Mouse (Mus musculus) heart, adult 18-20 months (tissue): ENCODE data around the gene Tmtc4. TPM values are rescaled to one million over a fixed set of nuclear protein-coding genes. Genes with fewer than 3 reads are reported as not detected.
A peak's percentile ranks its signal among the peaks of the same experiment; 100 is the strongest.

Experiments used
- DNase-seq, 2 experiments: peaks; one replicate each; pipeline ENCODE4 v3.0.0; 2021 to 2022; ENCODE audit warnings: mixed read lengths in 1 of 2
- total RNA-seq, 2 experiments: library from RNA; stranded (reverse); gene quantifications; 2 replicates each; pipeline ENCODE4 v1.2.3; 2021

Tmtc4 gene
- total RNA-seq, 2 experiments from 2014 or later: 10.2 TPM

DNA sequence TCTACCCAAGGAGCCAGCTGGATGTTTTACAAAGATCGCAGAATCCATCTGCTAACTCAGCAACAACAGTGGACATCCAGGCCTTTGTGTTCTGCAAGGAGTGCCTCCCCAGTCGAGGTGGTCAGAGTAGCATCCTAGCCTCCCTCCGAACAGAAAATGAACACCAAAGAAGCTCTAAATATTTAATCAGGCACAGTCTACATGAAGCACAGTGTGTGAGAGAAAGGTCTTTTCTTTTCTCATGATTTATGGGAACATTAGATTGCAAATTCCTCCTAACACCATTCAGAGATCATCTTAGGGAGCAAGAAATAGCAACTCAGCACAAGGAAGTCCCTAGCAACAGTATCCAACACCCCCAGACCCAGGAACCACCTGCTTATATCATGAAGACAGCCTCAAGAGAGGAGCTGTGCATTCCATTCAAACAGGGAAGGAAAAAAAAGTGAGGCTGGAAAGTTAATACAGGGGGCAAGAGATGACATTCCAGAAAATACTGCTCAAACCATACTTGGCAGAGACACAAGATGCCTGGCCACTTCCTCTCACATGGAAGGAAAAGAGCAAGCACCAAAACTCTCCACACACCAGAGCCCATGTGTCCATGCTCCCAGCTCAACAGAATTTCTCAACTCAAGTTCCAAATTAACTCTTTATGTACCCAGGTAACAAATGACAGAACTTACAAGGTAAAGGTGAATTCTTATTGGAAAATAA lies 8.8 kb downstream of the Tmtc4 start:
- no peak for DNase-seq

DNA sequence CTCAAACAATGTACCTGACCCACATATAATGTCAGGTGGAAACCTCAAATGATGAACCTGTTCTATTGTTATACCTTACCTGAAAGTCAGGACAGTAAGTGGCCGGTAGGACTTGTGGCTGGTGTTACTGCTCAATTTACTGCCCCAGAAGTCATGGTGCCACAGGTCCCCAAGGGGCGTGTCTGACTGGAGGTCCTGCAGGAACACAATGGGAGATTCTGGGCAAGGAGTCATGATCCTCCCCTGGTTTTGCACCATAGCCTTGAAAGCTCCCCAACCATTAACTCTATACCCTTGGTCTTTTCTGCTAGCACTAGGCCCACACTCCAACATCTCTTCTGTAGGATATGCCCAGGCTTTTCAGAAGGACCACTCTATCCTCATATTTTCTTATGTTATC lies 10.7 kb downstream of the Tmtc4 start:
- no peak for DNase-seq

DNA sequence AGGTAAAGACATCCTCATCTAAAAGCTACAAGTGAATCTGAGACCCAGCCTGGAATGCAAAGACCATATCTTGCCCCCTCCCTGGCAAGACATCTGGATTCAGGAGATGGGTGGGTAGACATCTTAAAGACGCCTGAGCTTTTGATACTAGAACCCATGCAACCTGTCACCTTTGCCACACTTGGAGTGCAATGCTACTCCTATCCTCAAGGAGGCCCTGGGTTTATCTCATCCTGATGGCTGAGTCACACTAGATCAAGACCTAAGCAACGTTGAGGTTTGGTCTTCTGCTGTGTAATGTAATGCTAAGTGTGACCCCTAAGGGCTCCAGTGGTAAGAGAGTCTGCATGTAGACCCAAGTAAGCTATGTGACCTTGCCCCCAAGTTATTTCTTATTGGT lies 15.8 kb downstream of the Tmtc4 start:
- no peak for DNase-seq

DNA sequence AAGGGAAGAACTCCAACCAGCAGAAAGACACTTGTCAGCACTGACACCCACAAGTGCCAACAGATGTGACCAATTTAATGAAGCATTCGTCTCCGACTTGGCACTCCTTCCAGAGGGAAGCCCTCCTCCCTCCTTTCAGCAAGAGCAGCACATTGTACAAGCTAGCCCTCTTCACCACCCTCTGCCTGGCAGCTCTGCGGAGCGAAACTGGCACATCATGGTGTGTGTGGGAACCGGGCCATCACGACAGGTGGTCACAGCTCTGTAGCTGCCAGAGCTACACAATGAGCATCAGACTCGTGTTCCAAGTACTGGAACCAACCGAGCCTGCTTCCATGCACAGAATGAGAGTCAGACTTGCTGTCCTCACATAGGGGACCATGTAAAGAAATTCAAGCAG lies 25.9 kb downstream of the Tmtc4 start:
- DNase-seq: peak in 1 of 2 experiments; percentile 2

DNA sequence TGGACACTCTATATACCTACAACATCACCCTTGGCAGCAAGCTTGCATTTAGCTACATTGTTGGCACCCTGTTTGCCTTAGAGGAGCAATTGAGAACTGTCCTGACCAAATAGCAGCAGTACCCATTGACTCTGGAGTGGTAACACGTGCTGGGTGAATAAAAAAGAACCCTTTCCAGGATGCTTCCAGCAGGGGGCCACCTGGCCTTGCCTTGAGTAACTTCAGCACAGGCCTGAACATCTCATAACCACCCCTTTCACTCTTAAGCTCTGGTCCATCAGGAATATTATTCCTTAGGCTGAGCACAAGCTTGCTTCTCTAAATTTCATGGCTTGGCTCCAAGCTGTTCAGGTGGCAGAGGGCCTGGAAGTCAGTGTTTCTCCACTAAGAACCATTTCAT lies 30.5 kb downstream of the Tmtc4 start:
- peak; percentile 25 to 55 for DNase-seq

DNA sequence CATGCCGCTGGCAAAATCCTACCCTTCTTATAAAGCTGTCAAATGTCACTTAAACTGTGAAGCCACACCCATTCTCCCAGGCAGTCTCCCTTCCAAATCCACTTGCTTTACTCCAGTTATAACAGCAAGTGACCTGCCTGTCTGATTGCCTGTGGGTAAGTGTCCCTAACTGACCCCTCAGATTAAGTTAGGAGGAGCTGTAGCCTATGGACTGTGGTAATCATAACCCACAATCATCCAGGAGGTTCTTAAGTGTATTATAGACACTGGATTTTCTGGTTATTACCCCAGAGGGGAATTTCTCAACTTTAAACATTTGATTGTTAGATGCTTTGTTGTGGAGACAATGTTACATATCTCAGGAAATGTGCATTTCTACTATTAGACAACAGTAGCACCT lies 31.3 kb downstream of the Tmtc4 start:
- DNase-seq: no peak

DNA sequence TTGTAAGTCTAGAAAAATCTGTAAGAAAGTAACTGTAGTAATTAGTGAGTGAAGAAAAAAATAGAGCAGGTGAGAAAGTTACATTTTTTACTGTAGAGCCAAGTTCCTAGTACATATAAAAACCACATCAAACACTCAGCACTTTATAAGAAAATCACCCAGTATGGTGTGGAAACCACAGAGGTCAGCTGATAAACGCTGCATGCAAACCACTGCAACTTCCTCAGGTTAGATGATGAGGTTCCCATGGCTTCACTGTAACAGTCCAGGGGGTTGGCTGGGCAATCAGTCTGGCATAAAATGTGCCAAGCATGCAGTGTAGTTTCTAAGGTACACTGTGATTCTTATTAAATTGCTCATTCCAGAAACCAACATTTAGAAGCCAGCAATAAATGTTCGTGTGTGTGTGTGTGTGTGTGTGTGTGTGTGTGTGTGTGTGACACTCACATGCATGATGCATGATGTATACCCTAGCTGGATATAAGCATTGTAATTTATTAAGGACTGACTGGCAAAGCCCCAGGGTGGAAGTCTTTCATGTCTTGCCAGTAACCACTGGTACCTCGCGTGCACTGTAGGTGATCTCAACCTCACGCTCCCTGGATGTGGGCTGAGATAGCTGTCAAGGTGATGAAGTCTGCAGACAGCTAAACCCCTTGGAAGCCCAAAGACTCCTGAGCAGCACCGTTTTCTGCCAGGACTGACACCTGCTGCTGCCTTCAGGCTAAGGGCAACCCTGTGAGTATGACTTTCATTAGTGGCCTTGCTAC lies 32.0 kb downstream of the Tmtc4 start:
- DNase-seq: no peak

DNA sequence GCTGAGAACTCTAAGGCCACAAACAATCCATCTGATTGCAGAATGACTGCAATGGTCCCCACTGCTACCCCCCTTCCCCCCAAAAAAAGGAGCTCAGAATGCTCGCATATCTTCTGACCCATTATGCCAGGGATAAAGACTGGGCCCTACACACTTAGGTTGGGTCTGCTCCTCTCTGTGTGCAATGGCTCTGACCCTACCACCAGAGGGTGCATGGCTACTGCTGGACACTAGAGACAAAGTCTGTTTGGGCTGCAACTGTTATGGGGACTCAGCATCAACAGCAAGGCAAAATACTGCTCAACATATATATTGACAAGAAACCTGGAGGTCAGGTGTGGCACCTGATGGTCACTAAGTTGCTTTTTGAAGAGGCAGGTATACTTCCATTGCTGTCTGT lies 32.9 kb downstream of the Tmtc4 start:
- DNase-seq: no peak

DNA sequence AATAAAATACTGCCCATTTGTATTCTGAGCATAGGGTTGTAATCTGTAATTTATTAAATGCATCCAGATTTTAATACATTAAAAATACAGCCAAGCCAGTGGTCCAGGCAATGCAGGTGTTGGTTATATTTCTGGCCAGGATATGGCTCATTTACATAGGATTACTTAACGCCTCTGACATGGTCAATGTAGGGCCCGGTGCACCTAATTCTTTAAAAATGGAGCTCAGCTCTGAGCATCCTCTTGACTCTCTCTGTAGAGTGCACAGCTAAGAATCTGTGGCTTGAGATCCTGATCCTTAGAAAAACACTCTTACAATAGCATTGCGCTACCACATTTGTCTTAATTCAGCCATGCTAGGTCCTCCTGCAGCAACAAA lies 40.4 kb downstream of the Tmtc4 start:
- DNase-seq: no peak

DNA sequence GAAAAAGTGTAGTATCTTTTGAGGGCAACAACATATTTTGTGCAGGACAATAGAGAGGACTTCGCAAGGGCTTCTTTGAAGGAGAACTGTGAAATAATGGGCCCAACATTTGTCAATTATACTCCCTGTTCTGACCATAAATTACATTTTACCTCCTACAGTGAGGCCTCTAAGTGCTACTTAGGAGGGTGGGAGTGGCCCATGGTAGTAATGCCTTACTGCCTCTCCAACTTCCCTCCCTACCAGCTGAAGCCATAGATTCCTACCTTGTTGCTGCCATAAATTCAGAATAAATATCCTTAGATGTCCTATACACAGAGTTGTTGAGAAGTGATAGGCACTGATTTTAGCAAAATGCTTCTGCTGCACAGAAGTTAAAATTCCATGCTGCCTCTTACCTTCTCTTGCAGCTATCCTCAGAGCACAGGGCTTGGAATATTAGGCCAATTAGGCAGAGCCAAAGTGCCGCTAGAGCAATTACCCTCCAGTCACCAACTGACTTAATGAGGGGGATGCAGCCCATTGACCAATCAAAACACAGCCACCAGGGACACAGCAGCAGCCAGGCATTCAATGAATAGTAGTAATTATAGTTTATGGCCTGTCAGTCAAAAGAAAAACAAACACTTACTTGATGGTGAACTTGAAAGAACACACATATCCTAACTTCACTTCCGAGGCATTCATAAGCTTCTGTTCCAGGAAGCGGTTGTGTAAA lies 40.9 kb downstream of the Tmtc4 start:
- no peak for DNase-seq

DNA sequence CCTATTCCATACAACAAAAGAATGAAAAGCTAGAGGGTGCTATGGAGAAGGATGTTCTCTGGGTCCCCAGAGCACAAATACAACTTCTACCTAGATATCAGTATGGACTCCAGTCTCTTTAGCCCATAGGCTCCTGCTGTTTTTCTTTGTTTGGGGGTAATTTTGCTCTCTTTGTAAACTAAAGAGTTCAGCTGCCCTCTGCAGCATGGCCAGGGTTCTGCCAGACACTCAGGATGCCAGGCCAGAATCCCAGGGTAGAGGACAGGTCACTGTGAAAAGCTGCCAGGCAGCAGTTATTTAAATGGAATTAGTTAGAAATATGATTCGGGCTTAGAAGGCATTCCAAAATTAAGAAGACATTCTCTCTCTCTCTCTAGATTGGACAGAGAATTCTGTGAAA lies 47.4 kb downstream of the Tmtc4 start:
- DNase-seq: no peak

DNA sequence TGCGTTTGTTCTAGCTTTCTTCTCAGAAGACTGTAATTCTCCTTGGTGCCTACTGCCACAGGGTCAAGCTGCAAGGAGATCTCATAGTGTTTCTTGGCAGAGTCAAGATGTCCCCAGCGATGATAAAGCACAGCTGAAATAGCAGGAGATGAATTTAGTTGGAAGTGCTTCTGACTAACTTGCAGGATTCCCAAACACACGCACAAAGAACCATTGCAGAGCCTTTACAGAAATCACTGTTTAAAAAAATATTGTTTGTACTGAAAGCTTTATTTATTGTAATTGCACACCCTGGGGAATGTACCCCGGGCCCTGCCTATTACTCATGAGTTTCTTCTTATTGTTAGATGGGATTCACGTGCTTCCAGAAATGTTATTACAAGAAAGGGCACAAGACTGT lies 63.8 kb downstream of the Tmtc4 start:
- DNase-seq: peak in 1 of 2 experiments; percentile 21

DNA sequence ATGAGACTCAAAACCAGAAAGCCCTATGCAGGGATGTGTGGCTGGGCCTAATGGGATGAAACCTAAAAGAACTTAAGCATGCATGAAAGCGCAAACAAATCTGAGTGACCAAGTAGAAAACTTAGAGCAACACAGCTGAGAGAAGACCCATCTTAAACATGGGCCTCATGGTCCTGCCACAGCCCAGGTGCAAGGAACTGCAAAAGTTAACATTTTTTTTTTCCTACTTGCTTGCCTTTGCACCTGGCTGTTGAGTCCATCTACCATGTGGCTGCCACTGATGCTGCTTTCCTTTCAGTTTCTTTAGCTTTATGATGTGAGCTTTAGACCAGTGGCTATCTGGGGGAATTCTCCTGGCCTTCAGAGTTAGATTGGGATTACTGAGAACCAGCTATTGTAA lies 66.2 kb downstream of the Tmtc4 start:
- DNase-seq: no peak

DNA sequence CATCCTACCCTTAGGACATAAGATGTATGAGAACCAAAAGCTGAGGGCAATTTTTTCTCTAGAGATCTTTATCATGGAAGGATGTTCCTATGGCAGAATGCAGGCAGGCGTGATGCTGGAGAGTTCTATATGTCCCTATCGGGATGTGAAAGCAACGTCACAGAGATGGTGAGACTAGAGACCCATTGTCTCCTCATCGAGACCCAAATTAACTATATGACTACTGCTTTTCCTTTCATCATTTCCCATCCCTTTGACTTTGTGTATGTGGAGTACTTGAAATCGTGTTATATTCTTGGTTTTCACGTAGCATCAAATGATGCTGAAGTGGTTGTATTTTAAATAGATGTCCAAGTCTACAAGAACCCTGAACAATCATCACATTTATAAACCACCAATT lies 70.2 kb downstream of the Tmtc4 start, which contains the start of gene Ggact:
Ggact (minus strand) TSS at position 101 of the 400 bp plus-strand sequence.
- no peak for DNase-seq

DNA sequence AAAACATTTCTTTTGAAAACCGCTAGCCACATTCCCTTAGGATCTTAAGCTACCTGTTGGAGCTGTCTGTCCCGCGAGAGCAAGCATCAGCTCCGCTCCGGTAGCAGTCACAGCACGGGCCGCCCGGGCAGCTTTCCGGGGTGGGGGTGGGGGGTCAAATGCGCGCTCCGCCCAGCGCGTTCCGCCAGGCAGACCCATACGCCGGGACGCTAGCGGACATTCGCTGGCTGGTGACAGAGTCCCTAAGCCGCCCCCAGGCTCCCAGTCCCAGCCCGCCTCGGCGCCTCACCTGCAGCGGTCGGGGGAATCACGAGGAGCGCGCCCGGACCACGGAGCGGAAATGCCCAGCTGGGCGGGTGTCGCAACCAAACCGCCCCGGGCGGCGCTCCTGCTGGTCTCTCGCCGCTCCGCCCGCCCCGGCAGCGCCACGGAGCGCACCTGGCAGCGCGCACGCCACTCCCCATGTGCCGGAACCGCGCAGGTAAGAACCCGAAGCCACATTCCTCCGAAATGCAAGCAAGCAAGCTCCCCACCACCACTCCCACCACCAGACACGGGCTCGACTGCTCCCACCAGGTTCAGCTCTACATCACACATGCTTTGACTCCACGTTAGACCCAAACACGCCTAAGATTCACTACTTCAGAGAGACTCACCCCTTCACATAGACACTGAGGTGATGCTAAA lies 70.9 kb downstream of the Tmtc4 start:
- peak; percentile 57 to 71 for DNase-seq

DNA sequence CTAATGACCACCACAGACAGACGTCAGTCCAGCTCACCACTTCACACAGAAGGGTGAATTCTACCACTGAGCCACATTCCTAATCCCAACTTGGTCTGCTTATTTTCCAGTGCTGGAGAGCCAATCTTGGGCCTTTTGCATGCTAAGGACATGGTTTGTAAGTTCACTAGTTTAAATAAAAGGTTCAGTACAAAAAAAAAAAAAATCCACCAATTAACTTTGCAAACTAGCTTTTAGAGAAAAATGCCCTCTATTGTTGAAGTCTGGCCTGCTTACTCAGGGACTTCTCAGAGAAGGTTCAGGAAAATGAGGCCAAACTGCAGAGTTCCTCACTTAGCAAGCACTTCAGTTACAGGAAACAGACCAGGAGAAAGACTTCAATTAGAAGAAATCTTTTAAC lies 71.7 kb downstream of the Tmtc4 start:
- no peak for DNase-seq

DNA sequence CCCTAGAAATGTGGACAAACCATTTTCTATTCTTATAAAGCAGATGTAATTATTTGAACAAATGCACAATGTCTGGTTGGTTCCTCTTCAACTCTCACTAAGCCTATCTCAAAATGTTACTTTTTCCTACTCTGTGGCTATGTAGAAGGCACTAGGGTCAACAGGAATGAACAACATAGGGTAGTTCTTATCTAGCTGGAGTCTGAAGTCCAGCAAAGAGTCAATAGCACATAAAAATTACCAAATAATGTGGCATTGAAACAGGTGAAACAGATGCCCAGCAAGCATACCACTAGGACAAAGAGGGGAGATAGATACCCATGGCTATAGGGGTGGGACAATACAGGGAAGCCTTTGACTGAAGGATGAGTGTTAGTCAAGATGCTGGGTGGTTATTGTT lies 72.6 kb downstream of the Tmtc4 start:
- no peak for DNase-seq

DNA sequence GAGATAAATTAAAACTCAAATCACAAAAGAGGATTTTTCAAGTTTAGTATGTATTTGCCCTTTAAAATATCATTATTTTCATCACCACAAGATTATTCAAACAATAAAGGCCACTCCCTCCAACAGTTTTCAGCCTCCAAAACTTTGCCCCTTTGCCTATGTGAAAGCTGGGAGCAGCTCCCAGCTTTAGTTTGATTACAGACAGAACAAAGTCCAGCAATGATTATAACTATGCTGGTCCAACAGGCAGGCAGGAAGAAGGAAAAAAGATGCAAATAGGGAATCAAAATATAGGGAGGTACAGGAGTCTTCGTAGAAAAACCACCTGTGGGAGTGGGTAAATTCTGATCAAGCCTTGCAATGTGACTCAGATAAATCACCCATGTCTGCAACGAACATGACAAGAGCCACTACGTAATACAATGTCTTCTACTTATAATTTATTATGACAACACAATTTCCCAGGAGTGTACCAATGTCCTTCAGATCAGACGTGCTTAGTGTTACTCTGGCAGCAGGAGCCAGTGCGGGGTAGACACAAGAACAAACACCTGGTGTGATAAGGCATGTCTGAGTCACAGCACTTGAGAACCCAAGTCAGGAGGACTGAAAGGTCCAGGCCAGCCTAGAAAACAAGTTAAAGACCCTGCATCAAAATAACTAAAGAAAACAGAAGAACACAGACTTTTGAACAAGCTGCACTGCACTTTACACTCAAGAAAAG lies 74.3 kb downstream of the Tmtc4 start:
- no peak for DNase-seq

DNA sequence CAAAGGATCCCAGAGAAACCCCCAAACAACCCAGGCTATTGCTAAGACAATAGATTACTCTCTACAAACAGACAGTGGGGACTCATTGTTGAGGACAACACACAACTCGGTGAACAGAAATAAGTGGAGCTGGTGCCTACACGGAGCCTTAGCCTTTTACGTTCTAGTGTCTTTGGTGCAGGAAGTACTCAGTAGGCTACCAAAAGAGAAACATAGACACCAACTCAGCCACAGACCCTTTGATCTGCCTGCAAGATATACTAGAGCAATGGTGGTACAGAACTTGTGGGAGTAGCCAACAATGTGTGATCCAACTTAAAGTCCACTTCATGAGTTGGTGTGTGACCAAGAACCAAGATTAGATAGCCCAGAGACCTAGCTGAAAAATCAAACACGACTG lies 75.8 kb downstream of the Tmtc4 start:
- DNase-seq: no peak

DNA sequence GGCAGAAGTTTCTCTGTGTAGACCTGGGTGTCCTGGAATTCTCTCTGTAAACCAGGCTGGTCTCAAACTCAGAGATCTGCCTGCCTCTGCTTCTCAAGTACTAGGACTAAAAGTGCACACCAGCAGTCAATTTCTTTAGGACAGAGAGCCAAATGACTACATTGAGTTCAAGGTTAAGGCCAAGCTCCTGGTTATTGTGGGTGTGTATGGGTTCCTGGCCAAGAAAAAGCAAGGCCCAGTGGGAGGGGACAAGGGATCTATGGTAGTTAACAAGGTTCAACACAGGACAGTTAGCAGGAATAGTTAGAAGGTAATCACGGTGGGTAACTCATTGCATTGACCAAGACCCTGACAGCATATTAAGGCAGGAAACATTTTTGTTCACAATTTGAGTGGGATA lies 78.8 kb downstream of the Tmtc4 start:
- no peak for DNase-seq

DNA sequence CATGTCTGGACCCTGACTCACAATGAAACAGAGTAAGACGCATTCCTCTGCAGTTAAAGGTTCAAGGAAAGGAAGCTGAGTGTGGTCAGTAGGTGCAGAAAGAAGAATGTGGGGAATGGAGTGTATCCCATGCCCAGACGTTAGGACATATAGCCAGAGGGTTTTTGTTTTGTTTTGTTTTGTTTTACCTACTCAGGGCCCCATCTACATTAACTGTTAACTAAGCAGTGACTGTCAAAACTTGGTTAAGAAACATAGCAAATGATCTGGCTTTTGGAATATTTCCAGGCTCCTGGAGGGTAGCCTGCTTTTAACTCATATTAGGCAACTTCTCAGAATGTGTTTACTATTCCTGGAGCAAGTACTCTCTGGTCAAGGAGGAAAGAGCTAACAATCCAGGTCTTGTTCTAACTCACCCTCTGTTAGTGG lies 79.9 kb downstream of the Tmtc4 start:
- DNase-seq: no peak

DNA sequence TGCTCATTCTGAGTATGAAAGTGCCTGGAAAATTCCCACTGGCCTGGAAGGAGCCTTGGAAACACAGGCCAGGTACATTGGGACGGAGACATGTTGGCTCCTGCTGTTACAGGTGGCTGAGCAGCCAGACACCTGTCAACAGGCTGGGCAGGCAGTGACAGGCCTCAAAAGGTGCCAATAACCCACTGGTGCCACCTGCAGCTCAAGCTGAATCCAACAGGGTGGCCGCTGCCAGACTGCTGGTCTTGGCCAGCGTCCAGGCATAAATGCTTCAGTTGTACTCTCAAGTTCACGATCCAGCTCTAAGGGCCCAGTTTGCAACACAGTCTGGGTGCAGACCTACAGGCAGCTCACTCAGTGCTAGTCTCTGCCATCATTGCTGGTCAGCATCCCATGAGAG lies 81.0 kb downstream of the Tmtc4 start:
- DNase-seq: peak; percentile 82 to 83
